Mouse (Mus musculus) embryo, embryonic 11.5 days (tissue): ENCODE measurements around the gene Serinc2.

Experiments used
- DNase-seq: peaks from one replicate; pipeline ENCODE4 v3.0.0-alpha.2; 2012; ENCODE audit warnings: low read depth, low spot score

Gene Serinc2

DNA sequence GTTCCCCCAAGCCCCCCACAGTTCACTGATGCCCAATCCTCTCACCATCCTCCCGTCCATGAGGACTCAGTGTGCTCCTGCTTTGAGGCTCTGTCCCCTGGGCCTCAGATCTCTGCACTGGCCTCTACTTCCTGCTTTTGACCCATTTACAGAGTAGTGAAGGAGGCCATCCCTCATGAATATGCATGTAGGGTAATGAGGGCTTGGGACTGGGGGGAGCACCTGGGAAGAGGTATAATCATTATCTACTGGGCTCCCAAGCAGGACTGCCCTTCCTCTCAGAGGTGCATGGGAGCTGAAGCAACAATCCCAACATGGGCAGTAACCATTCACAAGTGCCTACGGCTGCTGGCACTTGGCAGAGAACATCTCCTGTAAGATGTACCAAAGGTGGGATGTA is at the start of gene Serinc2:
Gene Serinc2, minus strand, starts transcription at position 101 of the 400 bp plus-strand sequence.
- no peak for DNase-seq

DNA sequence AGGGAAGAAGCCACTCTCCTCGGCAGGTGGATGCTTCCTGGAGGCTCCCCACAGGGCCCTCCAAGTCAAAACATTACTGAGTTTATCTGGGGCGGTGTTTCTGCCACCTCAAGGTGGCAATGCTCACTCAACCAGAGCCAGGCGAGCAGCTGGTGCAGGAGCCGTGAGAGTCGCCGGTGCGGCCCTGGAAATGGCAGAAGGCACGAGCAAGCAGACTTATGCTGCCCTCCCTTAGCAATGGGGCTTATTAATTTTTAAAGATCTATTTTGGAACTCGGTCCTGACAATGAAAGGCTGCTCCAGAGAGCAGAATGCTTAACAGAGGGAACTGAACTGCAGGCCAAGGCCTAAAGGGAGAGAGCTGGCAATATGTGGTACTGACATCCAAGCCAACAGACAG is 48.4 kb upstream of the Serinc2 start:
- DNase-seq = no peak

DNA sequence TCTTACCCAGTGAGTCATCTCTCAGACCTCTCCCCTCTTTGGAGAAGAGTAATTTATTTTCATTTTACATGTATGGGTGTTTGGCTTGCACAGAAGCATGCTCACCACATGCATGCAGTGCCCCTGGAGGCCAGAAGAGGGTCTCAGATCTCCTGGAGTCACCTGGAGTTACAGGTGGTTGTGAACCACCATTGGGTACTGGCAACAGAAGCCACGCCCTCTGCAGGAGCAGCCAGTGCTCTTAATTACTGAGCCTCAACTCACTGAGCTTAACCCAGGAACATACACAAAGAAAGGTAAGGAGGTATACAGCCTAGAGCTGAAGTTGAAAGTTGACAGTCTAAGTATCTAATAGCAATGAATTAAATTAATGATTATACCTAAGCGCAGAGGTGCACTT is 46.4 kb upstream of the Serinc2 start:
- DNase-seq = no peak

DNA sequence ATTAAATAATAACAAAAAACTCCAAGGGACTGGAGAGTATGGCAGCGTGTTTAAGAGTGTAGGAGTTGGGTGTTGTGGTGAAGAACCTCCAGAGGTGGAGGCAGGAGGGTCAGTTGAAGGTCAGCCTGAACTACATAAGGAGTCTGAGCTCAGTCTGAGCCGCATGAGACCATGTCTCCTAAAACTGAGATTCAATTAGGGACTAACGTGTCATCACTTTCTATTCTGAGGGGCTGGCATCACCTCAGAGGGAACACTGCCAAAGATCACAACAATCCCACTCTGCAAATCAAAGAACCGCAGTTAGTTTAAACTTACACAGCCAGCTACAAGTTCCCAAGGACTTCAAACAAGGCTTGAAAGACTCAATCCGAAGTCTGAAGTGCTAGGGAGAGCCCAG is 44.6 kb upstream of the Serinc2 start:
- no peak for DNase-seq

DNA sequence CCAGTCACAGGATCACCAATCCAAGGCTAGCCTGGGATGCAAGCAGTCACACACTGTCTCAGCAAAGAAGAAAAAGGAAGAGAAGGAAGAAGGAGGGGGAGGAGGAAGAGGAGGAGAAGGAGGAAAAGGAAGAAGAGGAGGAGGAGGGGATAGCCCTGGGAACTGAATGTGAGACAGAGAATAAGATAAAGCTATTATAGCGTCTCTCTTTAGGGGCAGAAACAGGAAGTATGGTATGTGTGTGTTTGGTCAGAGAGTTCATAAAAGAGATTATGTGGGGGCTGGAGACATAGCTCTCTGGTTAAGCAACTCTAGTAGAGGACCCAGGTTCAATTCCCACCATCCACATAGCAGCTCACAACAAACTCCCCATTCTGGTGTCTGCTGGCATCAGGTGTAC is 44.2 kb upstream of the Serinc2 start:
- no peak for DNase-seq

DNA sequence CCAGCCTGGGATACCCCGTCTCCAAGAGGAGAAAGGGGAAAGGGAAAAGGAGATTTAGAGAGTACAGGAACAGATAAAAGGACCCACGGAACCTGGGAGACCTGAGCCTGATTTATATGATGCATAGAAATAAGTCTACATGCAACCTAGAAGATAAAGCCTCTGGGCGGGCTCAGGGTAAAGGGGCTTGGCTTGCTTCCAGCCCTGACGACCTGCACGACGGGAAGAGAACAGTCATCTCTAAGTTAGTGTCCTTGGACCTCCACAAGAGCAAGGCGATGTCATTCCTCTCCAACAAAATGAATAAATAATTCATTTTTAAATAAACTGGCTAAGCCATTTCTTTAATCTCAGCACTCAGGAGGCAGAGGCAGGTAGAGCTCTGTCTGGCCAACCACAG is 43.6 kb upstream of the Serinc2 start:
- no peak for DNase-seq

DNA sequence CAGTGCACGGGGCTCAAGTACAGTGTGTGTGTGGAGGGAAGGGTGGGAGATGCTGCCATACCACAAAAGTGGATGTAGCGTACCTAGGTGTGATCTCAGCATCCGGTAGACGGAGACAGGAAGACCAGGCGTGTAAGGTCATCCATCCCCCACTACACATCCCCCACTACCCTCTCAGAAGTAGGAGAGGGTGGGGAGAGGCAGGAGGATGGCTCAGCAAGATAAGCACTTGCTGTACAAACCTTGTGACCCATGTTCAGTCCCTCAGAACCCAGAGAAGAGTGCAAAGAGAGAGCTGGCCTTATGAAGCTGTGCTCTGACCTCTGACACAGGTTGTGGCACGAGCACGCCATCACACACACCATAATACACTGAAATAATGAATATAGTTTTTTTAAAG is 42.6 kb upstream of the Serinc2 start:
- DNase-seq = no peak

DNA sequence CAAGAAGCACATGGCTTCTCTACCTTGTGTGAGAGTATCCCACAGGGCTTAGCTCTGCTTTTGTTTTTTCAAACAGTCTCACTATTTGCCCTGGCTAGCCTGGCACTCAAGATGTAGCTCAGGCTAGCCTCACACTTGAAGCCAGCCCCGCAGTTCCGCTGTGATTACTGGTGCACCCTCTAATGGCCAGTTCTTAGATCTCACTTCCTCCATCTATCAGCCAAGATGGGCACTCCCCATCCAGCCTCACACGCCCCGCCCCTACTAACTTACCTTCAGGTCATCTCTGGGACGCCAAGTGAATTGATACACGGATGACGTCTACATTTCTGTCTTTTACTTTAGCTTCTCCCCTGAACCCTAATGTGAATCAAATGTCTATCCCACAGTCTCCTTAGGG is 40.6 kb upstream of the Serinc2 start:
- no peak for DNase-seq

DNA sequence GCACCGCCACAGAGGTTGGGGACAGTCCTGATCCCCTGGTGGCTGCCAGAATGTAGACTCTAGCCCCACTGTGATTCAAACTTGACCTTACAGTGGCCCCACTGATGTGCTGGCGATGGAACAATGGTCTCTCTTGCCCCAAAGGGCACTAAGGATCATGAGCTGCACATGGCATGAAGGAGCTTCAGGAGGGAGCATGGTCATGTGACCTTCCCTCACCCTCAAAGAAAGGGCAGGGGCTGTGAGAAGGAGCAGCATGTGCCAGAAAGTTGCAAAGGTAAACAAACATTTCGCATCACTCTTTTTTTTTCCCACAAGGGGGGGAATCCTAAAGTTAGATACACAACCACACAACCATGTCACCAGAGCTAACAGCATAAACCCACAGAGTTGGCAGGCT is 39.1 kb upstream of the Serinc2 start:
- no peak for DNase-seq

DNA sequence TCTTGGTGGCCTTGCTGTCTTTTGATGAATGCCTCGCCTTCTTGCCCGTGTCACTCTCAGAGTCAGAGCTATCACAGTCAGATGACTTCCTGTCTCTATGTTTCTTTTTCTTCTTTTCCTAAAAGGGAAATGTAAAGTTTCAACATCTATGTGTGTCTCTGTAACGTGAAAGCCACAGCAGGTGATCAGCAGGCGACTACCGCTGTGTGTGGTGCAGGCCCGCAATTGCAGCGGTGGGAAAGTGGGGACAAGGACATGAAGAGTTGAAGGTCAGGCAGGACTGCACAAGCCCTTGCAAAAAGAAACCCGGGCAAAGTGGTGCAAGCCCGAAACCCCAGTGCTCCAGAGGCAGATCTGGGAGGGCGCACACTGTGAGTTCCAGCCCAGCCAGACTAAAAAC is 37.7 kb upstream of the Serinc2 start:
- DNase-seq = no peak

DNA sequence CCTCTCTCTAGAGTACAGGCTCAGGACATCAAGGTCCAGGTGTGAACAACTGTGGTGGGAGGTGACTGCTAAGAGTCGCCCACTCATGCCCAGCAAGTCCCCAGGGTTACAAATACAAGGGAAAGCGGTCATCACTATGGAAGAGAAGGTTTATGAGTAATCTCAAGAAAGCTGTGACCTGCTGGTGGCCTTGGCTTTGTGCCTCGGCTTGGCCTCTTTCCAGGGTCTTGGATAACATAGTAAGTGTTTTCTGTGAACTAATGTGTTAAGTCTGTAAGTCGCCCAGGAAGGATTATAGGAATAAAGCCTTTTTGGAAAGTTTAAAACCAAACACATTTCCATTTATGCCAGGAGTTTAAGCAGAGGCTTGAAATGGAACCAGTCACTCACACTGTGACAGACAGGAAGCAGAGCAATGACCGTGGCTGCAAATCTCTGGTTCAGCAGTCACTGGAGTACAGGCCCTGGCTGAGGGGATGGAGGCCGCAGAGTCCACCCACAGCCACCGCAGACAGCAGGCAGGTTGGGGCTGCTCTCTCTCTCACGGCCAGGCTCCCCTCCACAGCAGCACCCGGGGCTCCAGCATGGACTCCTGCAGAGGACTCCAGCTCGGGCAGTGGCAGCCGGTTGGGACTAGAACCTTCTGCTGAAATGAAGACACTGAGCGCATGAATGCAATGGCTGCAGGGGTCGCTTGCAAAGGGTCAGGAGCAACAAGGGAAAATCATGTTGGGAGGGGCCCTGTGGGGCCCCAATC is 36.9 kb upstream of the Serinc2 start:
- DNase-seq = no peak

DNA sequence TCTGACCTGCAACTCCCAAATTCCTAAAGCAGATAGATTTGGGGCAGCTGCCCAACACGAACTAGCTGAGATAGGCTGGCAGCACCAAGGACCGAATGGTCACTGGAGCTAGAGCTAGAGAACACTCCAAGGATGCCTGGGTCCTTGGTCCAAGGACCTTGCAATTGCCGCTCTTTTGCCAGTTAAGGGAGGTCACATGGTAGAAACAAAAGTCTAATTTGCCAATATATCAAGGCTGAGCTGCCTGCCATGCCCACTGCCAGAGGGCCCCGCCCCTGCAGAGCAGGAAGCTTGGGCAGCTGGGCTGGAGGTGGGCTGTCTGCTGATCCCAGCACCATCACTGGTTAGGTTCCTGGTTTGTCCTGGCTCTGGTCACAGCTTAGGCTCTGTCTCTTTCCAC is 34.5 kb upstream of the Serinc2 start:
- DNase-seq = no peak

DNA sequence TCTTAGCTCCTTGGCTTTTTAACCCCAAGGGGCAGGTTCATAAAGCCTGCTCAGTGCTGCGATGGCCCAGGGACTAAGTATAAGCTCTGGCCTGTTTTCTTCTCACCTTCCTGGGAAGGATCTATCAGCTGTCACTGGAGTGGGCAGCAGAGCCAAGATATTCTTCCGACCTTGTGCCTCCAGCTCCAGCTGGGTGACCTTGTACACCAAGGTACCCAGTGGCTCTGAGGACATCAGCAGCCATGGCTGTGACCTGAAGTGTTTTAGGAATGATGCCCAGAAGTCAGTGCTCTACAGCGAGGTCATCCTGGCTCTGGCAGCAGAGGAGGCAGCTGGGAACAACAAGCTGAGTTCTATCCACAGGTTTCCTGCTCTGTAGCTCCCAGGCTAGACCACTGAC is 33.5 kb upstream of the Serinc2 start:
- DNase-seq = no peak

DNA sequence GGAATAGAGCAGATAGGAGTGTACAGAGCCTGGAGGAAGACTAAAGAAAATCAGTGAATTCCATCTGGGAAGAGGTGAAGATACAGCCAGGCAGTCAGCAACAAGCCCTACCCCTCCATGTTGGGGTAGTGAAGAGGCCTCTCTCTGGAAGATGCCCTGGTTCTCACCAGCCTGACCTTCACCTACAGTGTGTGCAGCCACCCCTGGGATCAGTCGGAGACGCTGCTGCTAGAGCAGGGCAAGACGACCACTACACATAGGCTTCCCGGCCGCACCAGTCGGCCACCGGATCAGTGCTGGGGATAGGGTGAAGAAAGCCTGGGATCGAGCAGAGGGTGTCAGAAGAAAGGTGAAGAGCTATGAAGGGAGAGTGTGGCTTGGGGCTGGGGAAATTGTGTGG is 30.2 kb upstream of the Serinc2 start:
- no peak for DNase-seq

DNA sequence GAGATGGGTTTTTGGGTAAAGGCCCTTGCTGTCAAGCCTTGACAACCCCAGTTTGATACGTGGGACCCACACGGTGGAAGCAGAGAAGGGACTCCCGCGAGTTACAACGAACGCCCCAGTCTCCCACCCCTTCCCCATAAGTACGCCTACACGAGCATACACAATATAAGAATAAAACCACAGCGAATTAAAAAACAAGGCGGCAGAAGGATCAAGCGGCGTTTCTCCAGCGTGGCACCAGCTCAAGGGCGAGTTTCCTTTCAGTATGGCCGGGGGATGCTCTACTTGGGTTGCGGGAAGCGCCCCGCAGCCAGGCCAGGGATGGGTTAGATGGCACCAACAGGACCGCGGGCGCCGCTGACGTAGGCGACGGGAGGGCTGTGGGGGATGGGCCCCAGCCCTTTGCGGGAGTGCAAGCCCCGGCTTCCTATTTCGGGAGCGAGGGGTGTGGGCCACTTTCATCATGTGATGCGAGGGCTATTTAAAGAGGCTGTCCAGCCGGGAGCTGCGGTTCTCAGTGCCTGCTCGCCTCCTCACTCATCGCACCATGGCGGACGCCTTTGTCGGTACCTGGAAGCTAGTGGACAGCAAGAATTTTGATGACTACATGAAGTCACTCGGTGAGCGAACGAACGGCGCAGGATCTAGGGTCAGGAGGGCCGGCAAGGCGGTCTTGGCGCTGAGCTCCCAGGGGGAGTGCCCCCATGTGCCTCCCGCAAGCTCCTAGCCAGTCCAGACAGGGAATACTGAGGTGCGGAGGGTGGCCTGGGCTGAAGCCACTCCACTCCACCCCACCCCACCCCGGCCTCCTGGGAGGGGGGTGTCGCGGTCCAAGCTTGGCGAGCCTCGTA is 29.5 kb upstream of the Serinc2 start, which contains the start of the genes Fabp3 and Gm10570:
Gene Fabp3, plus strand, starts transcription at position 365 of the 851 bp plus-strand sequence.
Gene Gm10570, minus strand, starts transcription at position 444 of the 851 bp plus-strand sequence.
- DNase-seq = peak; percentile 39

DNA sequence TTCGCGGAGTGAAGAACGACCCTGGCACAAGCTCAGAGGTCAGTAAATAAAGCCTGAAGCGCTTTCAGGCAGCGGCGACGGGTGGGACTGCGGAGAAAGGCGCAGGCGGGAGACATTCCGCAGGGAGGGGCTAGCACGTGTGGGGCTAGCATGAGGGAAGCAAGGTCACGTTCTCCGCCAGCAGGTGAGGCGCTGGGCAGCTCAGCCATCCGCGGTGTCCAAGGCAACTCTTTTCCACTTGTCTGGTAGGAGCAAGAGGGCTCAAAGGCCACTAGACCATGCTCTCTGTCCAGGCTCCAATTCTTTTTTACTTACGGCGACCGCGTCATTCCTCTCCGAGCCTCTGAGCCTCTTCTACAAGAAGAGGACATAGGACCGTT is 28.8 kb upstream of the Serinc2 start:
- no peak for DNase-seq

DNA sequence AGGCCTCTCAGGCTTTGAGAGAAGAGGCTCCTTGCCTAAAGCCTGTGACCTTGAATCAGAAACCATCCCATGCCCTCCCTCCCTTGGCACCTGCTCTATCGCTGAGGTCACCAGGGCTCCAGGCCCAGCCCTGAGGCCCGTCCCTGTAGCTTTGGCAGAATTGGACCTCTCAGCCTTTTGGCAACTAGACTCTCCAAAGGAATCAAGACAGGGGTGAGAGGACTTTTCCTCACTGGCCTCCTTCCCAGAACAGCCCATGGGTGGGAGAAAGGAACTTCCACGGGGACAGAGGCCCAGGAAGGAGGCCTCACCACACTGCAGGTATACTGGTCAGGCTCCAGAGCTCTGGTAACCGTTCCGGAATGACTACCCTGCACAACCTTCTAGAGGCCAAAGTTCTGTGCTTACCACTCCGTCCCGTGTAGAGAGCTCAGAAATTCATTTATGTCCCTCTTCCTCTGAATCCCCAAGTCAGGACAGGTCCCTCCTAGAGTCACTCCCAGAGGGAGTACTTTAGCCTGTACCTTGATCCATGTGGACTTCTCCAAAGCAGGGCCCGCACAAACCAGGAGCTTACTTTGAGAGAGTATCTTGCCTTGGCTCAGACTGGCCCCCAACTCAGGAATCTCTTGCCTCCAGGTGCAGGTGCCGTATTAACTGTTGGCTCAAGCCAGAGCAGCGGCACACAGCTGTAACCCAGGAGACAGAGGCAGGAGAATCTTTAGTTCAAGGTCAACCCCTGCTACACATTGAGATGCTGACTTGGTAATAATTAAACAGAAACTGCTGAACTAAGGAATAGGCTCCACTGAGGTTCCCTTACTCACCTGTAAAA is 28.0 kb upstream of the Serinc2 start:
- no peak for DNase-seq

DNA sequence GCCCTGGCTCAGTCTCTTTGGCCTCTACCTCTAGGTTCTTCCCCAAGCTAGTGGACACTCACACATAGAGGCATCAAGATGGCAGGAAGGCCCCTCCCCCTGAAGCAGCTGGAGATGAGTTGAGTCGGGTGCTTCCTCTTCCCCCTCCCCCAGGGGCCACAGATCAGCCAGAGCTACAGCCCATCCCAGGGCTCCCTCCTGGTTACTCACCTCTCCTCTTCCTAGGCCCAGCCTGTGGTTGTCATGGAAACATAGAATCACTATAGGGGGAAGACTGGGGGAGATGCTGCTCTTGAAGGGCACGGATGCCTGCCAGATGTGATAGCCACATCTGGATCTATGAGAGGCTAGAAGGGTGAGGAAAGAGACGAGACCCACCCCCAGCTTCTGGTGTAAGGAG is 25.7 kb upstream of the Serinc2 start:
- DNase-seq = no peak

DNA sequence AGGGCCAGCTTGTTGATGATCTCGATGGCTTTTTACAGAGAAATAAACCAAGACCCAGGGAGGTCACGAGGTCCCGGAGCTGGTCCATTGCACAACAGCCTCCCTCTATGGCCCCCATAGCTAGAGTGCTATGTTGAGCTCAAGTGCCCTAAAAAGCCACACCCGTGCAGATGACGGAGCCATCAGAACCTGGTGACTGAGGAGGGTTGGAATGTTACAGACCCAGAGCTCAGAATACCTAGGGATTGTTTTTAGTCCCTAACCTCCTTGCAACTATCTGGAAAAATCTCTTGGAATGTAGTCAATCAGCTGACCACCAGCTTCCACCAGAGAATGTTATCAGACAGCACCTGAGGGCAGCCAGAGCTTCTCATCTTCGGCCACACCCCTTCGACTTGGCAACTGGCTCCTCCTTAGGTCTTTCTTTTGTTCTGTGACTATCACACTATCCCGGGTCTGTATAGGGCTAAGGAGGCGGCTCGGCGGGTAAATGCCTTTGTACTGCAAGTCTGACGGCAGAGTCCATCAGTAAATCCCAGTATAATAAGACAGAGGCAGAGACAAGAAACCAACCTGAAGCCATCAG is 23.4 kb upstream of the Serinc2 start:
- no peak for DNase-seq

DNA sequence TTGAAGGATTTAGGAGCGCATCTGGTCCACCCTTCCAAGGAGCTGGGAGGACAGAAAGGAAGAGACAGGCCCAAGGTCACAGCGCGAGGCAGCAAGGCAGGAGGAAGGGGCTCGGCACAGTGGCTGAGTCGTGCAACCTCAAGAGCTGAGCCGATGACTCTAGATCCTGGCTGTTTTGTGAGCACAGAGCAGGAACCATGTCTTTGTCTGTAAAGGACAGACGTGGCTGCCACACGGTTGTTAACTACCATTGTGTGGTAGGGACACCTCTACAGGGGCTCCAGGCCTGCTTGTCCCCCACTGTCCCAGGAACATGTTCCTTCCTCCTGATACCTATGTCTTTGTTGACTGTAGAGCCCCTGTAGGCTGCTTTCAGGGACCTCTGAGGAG is 20.6 kb upstream of the Serinc2 start:
- DNase-seq = no peak

DNA sequence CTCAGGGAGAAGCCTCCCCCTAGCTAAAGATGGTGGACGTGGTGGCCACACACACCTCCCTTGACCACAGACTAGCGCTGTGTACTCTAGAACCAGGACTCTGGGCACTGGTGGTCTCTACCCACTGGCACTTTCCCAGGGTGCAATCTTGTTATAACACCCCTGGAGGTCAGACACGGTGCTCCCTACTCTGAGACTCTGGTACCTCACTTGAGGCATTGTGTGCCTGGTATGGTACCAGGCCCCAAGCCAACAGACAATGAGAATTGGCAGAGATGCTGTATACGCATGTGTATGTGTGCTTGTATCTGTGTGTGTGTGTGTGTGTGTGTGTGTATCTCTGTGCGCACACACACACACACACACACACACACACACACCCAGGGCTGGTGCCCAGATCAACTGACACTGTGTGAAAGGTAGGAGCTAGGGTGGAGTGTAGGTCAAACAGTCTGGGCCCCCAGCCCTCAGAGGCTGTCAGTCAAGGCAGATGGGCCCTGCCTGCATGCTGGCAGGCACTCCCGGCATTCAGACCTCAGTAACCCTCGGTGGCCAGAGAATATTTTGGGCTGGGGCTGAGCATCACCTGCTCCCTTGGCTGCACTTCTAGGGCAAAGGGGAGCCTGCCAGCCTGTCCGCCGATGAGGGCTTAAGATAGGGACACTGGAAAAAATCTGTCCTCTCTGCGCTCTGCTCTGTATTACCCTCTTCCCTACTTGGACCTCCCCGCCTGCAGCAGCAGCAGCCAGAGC is 20.0 kb upstream of the Serinc2 start:
- no peak for DNase-seq
